Mouse (Mus musculus) cerebellum, adult 9-10 months (tissue): Measurements from ENCODE around the gene Cul3.
"Not testable (repeated sequence)": the region's sequence is repeated elsewhere in the genome, so short reads cannot be mapped to it uniquely, and the experiment has no call there.

Source experiments
- DNase-seq: peaks from one replicate; pipeline ENCODE4 v3.0.0; 2022

The Cul3 gene

GRCm38 (mm10) chr1:80340436-80341376 lies at the start of gene Cul3:
Gene Cul3 (minus strand): TSS chr1:80340480.
- DNase-seq, result peak; percentile 96

GRCm38 (mm10) chr1:80389518-80389917 lies 49.2 kb upstream of the Cul3 start:
- no peak for DNase-seq

GRCm38 (mm10) chr1:80383613-80384589 lies 43.6 kb upstream of the Cul3 start:
- DNase-seq, result no peak

- DNase-seq, result no peak
These were observed 42.6 kb upstream of the Cul3 start for GRCm38 (mm10) chr1:80382928-80383327.

- DNase-seq, result no peak
These were observed 41.0 kb upstream of the Cul3 start for GRCm38 (mm10) chr1:80381302-80381701.

- DNase-seq, result no peak
These were observed 31.7 kb upstream of the Cul3 start for GRCm38 (mm10) chr1:80372010-80372409.

- no peak for DNase-seq
These were observed 31.1 kb upstream of the Cul3 start for GRCm38 (mm10) chr1:80371189-80371889.

GRCm38 (mm10) chr1:80363486-80363885 lies 23.2 kb upstream of the Cul3 start:
- DNase-seq, result peak; percentile 66

- DNase-seq, result peak; percentile 82
These were observed 22.7 kb upstream of the Cul3 start for GRCm38 (mm10) chr1:80362946-80363345.

- DNase-seq, result peak; percentile 39
These were observed 22.1 kb upstream of the Cul3 start for GRCm38 (mm10) chr1:80362400-80362799.

GRCm38 (mm10) chr1:80361771-80362170 lies 21.5 kb upstream of the Cul3 start:
- not testable (repeated sequence) for DNase-seq

GRCm38 (mm10) chr1:80360038-80360608 lies 19.8 kb upstream of the Cul3 start:
- no peak for DNase-seq

GRCm38 (mm10) chr1:80340061-80340435 lies 232 bp downstream of the Cul3 start:
- peak; percentile 82 for DNase-seq

GRCm38 (mm10) chr1:80339425-80340021 lies 757 bp downstream of the Cul3 start:
- DNase-seq, result peak; percentile 63

GRCm38 (mm10) chr1:80338398-80338797 lies 1.9 kb downstream of the Cul3 start:
- no peak for DNase-seq

GRCm38 (mm10) chr1:80335726-80336368 lies 4.4 kb downstream of the Cul3 start:
- DNase-seq, result no peak

GRCm38 (mm10) chr1:80335118-80335517 lies 5.2 kb downstream of the Cul3 start:
- no peak for DNase-seq

- DNase-seq, result no peak
These were observed 9.3 kb downstream of the Cul3 start for GRCm38 (mm10) chr1:80330970-80331369.

GRCm38 (mm10) chr1:80325761-80326160 lies 14.5 kb downstream of the Cul3 start:
- DNase-seq, result no peak

- DNase-seq, result no peak
These were observed 15.9 kb downstream of the Cul3 start for GRCm38 (mm10) chr1:80324370-80324769.

GRCm38 (mm10) chr1:80315533-80316045 lies 24.7 kb downstream of the Cul3 start:
- DNase-seq, result no peak
